Mouse (Mus musculus) CD4-positive, CD25-positive, alpha-beta regulatory T cell, adult 2 months (primary cell): ENCODE results near the gene Trarg1.
"Not testable (repeated sequence)": the region's sequence is repeated elsewhere in the genome, so short reads cannot be mapped to it uniquely, and the experiment has no call there.

ENCODE experiments used
- DNase-seq: peaks from one replicate; pipeline ENCODE4 v3.0.0-alpha.2; 2012; ENCODE audit warnings: low read depth, low spot score

Trarg1 gene

GRCm38 (mm10) chr11:76679508-76679907, at the start of gene Trarg1:
Gene Trarg1, plus strand, starts transcription at chr11:76679808.
- not testable (repeated sequence) for DNase-seq

GRCm38 (mm10) chr11:76630023-76630422, 49.6 kb upstream of the Trarg1 start:
- no peak for DNase-seq

GRCm38 (mm10) chr11:76630487-76630886, 49.1 kb upstream of the Trarg1 start:
- DNase-seq: no peak

DNA sequence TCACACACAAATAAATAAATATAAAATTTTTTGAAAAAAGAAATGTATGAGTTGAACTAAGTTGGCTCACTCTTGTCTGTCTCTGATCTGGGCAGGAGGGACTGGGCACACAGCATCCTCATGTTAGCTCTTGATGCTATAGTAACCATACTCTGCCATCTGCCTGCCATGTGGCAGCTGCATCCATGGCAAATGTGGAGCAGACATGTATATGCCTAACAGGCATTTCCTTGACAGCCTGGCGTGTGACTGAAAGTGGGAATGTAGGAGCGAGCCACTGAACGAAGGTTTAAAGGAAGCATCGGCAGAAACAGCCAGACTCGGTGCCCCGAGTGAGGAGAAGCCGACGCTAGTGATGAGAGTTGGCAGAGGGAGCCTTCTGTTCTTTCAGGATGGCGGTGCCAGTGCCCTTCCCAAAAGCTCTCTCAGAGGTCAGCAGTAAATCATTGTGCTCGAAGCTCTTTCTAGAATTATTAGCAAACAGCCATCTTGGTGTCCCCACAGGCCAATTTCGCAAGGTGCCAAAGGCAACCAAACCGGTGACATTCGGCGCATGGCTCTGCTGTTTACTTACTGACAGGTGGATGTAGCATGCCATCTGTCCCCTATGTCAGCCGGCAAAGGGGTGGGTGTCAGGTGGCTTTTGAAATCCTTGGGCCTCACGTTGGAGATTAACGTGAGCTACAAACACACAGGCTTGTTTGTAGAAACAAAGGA, 40.2 kb upstream of the Trarg1 start:
- DNase-seq: no peak

DNA sequence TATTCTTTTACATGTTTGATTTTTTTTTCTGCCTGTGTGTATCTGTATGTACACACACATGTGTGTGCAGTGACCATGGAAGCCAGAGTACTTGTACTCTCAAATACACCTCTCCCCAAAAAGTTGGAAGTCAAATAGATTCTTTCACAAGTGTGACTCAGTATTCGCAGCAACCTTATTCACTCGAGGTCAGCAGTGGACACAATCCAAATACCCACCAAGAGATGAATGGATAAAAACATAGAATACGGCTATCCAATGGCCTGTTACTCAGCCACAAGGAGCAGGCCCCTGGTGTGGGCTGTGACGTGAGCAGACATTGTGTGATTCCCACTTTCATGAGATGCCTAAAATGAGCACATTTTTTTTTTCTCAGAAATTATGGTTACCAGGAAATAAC, 39.4 kb upstream of the Trarg1 start:
- no peak for DNase-seq

DNA sequence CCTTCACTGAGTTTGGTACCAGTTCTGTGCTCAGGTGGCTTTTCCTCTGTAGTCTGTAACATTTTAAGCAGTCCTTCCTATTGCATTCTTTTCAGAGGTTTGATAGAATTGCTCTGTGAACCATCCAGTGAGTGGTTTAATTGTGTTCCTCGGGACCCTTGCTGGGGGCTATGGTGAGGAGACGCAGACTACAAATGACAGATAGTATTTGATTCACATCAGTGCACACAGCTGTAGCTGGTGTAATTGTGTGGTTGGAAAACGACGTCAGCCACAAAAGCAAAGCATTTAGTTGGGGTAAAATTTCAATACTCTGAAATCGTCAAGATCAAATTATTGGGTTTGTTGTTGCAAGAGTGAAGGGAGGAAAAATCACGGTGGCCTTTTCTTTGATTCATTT, 35.4 kb upstream of the Trarg1 start:
- no peak for DNase-seq

DNA sequence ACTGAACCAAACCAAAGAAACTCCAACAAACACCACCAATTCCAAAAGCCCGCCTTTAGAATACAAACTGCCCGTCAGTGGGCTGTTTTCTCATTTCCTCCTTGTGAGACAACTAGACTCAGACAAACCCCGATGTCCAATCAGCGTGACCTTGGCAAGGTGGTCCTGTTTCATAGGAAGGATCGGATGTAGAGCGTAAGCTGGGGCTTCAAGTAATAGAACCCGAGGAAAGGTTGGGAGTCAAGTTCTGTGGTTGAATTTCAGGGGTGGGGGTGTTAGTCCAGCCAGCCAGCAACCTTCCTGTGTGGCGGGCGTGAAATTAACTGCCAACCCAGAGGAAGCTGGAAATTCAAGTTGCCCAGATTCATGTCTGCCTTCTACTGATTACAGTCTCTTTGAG, 34.6 kb upstream of the Trarg1 start:
- DNase-seq: no peak

GRCm38 (mm10) chr11:76645955-76646354, 33.7 kb upstream of the Trarg1 start:
- peak; percentile 89 for DNase-seq

DNA sequence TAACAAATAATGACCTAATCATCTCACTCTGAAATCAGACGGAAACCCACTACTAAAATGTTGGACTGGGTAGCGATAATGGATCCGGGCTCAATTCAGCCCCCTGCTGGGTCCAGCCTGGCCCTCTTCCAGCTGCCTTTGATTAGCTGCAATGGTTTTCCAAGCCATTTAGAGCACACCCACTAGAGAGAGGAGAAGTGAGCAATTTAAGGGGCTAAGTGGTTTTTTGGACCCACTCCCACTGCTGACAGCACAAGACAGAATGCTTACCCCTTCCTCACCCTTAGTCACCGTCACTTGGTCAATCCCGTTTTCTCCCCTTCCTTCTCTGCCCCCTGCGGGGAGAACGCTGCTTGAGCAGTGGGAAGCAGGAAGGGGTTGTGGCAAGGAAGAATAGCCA, 32.5 kb upstream of the Trarg1 start:
- no peak for DNase-seq

DNA sequence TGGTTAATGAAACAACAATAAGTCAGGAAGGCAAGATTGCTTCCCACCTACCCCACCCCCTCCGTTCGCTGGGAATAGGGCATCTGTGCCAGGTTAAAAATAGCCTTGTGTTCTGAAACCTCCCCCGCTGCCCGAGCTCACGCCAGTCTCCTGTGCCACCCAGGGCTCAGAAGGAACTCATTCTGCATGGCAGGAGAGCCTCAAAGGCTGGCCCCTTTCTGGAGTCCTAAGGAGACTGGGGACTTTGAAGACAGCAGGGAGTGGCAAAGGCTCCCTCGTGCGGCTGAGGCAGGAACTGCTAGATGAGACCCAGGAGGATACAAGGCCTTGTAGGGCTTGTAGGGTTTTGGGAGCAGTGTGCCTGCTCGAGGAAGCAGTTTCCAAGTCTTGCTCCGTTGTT, 32.1 kb upstream of the Trarg1 start:
- DNase-seq: peak; percentile 86

DNA sequence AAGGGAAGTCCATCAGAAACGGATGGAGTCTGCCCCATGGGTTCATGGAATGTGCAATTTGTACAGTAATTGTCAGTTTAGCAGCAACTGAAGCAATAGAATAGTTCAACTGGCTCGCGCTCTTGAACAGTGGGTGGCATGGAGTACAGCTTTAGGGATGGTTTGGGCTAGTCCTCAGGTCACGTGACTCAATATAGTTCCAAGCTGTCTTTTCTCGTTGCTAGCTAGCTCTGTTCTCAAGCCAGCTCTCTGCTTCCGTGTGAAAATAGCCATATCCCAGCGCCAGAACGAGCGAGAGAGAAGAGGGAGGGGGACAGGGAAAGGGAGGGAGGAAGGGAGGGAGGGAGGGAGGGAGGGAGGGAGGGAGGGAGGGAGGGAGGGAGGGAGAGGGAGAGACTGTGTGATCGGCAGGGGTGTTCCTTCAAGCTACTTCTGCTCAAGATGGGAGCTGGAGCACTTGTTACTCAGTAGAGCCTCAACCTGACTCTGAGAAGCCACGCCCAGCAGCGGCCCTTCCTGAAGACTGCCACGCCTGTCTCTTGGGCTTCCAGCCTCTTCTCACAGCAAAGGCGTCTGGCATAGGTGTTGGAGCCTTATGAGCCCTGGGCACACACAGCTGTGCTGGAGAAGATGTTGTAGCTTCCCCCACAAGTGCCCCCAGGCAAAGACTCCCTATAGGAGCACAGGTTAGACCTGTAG, 28.6 kb upstream of the Trarg1 start:
- no peak for DNase-seq

GRCm38 (mm10) chr11:76652838-76653334, 26.7 kb upstream of the Trarg1 start:
- DNase-seq: no peak

GRCm38 (mm10) chr11:76655106-76655505, 24.5 kb upstream of the Trarg1 start:
- peak; percentile 57 for DNase-seq

DNA sequence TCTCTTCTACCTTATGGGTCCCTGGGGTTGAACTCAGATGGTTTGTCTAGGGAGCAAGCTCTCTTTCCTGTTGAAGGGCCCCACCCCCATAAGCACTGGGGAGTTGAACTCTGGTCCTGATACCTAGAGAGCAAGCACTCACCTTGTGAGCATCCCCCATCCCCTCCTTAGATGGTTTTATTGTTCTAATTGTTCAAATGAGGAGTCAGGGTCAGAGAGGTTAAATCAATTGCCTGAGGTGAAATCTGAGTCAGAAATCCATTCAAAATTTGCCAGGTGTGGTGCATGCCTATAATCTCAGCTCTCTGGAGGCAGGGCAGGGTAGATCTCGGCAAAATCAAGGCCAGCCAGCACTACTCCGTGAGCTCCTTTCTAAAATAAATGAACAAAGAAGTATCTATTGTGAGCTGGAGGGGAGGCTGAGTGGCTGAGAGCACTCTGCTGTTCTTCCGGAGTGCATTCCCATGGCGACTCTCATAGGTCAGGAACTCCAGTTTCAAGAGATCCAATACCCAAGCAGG, 22.1 kb upstream of the Trarg1 start:
- no peak for DNase-seq

- no peak for DNase-seq
These were observed 20.3 kb upstream of the Trarg1 start for GRCm38 (mm10) chr11:76659138-76659930.

GRCm38 (mm10) chr11:76661790-76662468, 17.7 kb upstream of the Trarg1 start:
- DNase-seq: no peak

DNA sequence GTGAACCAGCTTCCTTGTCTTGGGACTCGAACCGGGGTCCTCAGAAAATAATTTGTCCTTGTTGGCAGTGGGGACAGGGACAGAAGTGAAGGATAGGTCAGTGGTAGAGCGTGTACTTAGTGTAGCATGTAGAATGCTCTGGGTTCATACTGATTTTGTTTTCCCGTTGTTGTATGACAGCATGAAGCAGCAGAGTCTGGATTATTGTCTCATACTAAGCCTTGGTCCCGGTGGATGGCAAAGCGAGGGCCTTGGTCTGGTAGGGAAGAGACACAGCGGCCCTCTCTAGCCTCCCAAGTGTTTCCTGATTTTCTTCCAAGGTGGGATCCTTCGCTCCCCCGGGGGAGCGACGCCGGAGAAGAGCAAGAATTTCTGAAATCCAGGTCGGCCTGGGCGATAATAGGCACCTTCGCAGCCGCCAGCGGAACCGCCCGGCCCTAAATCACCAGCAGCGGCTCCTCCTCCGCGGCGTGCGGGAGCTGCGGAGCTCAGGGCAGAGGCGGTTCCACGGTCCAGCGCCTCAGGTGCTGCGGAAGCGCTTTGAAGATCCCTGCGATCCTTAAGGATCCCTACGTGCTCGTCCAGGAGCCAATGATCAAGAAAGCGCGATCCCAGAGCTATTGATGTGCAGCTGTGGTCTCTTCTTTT, 13.5 kb upstream of the Trarg1 start:
- no peak for DNase-seq

DNA sequence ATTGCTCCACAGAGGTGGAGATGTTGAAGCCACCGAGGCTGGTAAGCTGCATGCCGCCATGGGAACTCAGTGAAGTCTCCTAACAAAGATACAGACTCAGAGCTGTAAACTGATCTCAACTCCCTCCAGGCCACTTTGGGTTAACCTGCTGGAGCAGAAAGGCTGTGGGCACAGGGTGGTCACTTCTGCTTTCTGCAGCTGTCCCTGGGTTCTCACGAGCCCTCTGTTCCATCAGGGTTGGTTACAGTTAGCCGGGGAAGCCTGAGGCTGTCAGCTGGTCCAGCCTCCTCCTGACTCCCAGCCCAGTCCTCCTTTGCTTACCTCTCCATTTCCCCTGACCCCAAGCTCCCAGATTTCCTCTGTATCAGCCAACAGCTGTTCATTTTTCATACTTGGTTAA, 11.8 kb upstream of the Trarg1 start:
- no peak for DNase-seq

GRCm38 (mm10) chr11:76671871-76672475, 7.6 kb upstream of the Trarg1 start, which contains the start of gene Bhlha9:
Gene Bhlha9, plus strand, starts transcription at chr11:76672470.
- no peak for DNase-seq

- no peak for DNase-seq
These were observed 6.8 kb upstream of the Trarg1 start for GRCm38 (mm10) chr11:76672561-76673384.
